Mouse (Mus musculus): ENCODE data around the gene Olfr198. TPM values are rescaled to one million over a fixed set of nuclear protein-coding genes. Genes with fewer than 3 reads are reported as not detected.

The Olfr198 gene
- not detected for polyA plus RNA-seq (2014; fragmentation: Illumina TruSeq; extraction: RNeasy Lipid Tissue Mini Kit (QIAGEN cat#74804); ENCODE audit: low read depth, low replicate concordance)

DNA sequence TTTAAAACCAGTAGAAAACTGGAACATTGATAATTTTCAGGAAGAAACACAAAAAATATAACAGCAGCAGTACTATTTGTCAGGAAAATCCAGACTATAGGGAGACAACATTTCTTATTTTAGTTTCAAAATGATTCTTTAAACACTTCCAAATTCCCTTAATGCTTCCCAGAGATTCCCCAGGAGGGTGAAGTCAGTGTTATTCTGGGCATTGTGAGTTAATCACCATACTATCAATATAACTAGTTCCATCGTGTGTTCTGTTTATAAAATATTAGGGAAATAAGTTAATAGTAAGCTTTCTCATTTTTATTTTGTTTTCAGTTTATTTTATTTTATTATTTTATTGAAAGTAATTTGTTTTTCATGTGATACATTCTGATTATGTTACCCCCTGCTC lies at the start of gene Olfr198:
Gene Olfr198 (minus strand): TSS at position 101 of the 400 bp plus-strand sequence.

DNA sequence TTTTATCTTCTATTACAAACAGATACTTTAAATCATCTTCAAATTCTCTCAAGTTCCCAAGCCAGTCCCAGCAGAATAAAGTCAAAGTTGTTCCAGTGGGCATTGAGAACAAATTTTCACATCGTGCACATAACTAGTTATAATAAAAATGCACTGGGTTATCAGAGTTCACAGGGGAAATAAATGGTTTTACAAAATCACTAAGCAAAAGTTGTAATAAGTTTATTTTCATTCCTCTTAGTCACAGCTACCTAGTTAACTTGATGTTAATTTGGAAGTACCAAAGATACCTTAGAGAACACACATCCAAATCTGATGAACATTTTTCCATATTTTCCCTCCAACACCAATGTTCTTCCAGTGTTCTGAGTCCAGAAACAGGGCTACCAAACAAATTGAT lies 16.3 kb upstream of the Olfr198 start, which contains the start of gene Olfr199:
Gene Olfr199 (minus strand): TSS at position 101 of the 400 bp plus-strand sequence.

DNA sequence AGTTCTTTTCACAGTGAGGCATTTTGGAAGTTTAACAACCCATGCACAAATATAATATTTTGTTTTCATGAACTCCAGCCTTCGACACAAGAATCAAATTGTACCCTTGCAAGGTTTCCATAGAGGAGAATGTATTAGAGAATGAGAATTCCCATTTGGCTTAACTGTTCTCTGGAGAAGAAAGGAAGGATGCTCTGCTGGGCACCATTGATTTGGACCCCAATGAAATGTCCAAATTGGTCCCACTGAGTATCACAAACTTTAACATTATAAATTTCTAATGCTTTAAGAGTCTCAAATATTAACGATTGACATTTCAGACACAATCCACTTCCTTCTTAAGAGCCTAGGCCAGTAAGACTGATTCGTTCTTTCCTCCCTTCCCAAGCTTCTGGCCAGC lies 33.0 kb downstream of the Olfr198 start, which contains the start of gene Olfr196:
Gene Olfr196 (minus strand): TSS at position 101 of the 400 bp plus-strand sequence.

Other genes starting within 250 kb of the Olfr198 start
- not detected for gene Olfr183, start 208.2 kb downstream of the Olfr198 start, polyA plus RNA-seq (2014; fragmentation: Illumina TruSeq; extraction: RNeasy Lipid Tissue Mini Kit (QIAGEN cat#74804); ENCODE audit: low read depth, low replicate concordance)
- gene Olfr186, start 173.2 kb downstream of the Olfr198 start, polyA plus RNA-seq (2014; fragmentation: Illumina TruSeq; extraction: RNeasy Lipid Tissue Mini Kit (QIAGEN cat#74804); ENCODE audit: low read depth, low replicate concordance) = not detected
- gene Olfr187, start 163.8 kb downstream of the Olfr198 start, polyA plus RNA-seq (2014; fragmentation: Illumina TruSeq; extraction: RNeasy Lipid Tissue Mini Kit (QIAGEN cat#74804); ENCODE audit: low read depth, low replicate concordance) = not detected
- not detected for gene Olfr190, start 125.5 kb downstream of the Olfr198 start, polyA plus RNA-seq (2014; fragmentation: Illumina TruSeq; extraction: RNeasy Lipid Tissue Mini Kit (QIAGEN cat#74804); ENCODE audit: low read depth, low replicate concordance)
- not detected for gene Olfr191, start 113.7 kb downstream of the Olfr198 start, polyA plus RNA-seq (2014; fragmentation: Illumina TruSeq; extraction: RNeasy Lipid Tissue Mini Kit (QIAGEN cat#74804); ENCODE audit: low read depth, low replicate concordance)
- gene Olfr193, start 91.7 kb downstream of the Olfr198 start, polyA plus RNA-seq (2014; fragmentation: Illumina TruSeq; extraction: RNeasy Lipid Tissue Mini Kit (QIAGEN cat#74804); ENCODE audit: low read depth, low replicate concordance) = not detected
- gene Olfr194, start 82.5 kb downstream of the Olfr198 start, polyA plus RNA-seq (2014; fragmentation: Illumina TruSeq; extraction: RNeasy Lipid Tissue Mini Kit (QIAGEN cat#74804); ENCODE audit: low read depth, low replicate concordance) = not detected
- gene Olfr195, start 56.5 kb downstream of the Olfr198 start, polyA plus RNA-seq (2014; fragmentation: Illumina TruSeq; extraction: RNeasy Lipid Tissue Mini Kit (QIAGEN cat#74804); ENCODE audit: low read depth, low replicate concordance) = not detected
- not detected for gene Olfr196, start 33.1 kb downstream of the Olfr198 start, polyA plus RNA-seq (2014; fragmentation: Illumina TruSeq; extraction: RNeasy Lipid Tissue Mini Kit (QIAGEN cat#74804); ENCODE audit: low read depth, low replicate concordance)
- not detected for gene Olfr199, start 16.2 kb upstream of the Olfr198 start, polyA plus RNA-seq (2014; fragmentation: Illumina TruSeq; extraction: RNeasy Lipid Tissue Mini Kit (QIAGEN cat#74804); ENCODE audit: low read depth, low replicate concordance)
- gene Olfr201, start 69.1 kb upstream of the Olfr198 start, polyA plus RNA-seq (2014; fragmentation: Illumina TruSeq; extraction: RNeasy Lipid Tissue Mini Kit (QIAGEN cat#74804); ENCODE audit: low read depth, low replicate concordance) = not detected
- gene Olfr202, start 83.3 kb upstream of the Olfr198 start, polyA plus RNA-seq (2014; fragmentation: Illumina TruSeq; extraction: RNeasy Lipid Tissue Mini Kit (QIAGEN cat#74804); ENCODE audit: low read depth, low replicate concordance) = not detected
- gene Olfr203, start 95.3 kb upstream of the Olfr198 start, polyA plus RNA-seq (2014; fragmentation: Illumina TruSeq; extraction: RNeasy Lipid Tissue Mini Kit (QIAGEN cat#74804); ENCODE audit: low read depth, low replicate concordance) = not detected
- gene Olfr204, start 114.7 kb upstream of the Olfr198 start, polyA plus RNA-seq (2014; fragmentation: Illumina TruSeq; extraction: RNeasy Lipid Tissue Mini Kit (QIAGEN cat#74804); ENCODE audit: low read depth, low replicate concordance) = not detected
- gene Olfr205, start 127.6 kb upstream of the Olfr198 start, polyA plus RNA-seq (2014; fragmentation: Illumina TruSeq; extraction: RNeasy Lipid Tissue Mini Kit (QIAGEN cat#74804); ENCODE audit: low read depth, low replicate concordance) = not detected
- not detected for gene Olfr206, start 145.7 kb upstream of the Olfr198 start, polyA plus RNA-seq (2014; fragmentation: Illumina TruSeq; extraction: RNeasy Lipid Tissue Mini Kit (QIAGEN cat#74804); ENCODE audit: low read depth, low replicate concordance)
- not detected for gene Olfr209, start 160.5 kb upstream of the Olfr198 start, polyA plus RNA-seq (2014; fragmentation: Illumina TruSeq; extraction: RNeasy Lipid Tissue Mini Kit (QIAGEN cat#74804); ENCODE audit: low read depth, low replicate concordance)
- gene Gabrr3, start 203.8 kb upstream of the Olfr198 start, polyA plus RNA-seq (2014; fragmentation: Illumina TruSeq; extraction: RNeasy Lipid Tissue Mini Kit (QIAGEN cat#74804); ENCODE audit: low read depth, low replicate concordance) = not detected